Mouse (Mus musculus) liver, embryonic 14.5 days (tissue): Measurements from ENCODE around the gene B3gnt6.

Experiments used
- CTCF ChIP-seq: IDR thresholded peaks from 2 replicates; pipeline ENCODE4 v1.5.1; 2016; ENCODE audit warnings: antibody characterized with exemption, low read depth, control low read depth
- EP300 ChIP-seq: IDR thresholded peaks from 2 replicates; pipeline ENCODE4 v1.6.1; 2016; ENCODE audit warnings: antibody characterized with exemption, low read depth

DNA sequence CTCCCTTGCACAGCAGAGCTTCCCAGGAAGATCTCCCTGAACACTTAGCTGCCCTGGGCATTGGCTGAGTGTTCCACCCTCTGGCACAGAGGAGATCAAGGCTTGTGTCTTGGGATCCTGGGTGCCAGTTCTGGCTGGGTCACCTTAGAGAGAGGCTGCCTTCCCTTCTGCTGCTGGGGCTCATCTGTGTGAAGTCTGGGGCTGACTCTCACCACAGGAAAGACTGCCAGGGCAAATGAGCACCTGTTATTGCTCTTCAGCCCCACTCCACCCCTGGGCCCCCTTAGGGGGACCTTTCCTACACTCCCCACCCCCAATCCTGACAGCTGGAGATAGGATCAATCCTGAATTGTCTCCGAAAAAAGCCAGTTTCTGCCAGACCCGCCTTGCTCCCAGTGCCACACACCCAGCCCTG lies 22.2 kb downstream of the B3gnt6 start:
- TF ChIP-seq EP300 (no peak), CTCF (no peak)
